Mouse (Mus musculus): ENCODE measurements around the gene Aplnr. TPM values are rescaled to one million over a fixed set of nuclear protein-coding genes. Genes with fewer than 3 reads are reported as not detected.

The Aplnr gene
- 0.56 and 0.68 TPM in 2 replicates for polyA plus RNA-seq (2012; rRNA removed)

GRCm38 (mm10) chr2:85136089-85136488 is at the start of gene Aplnr:
Gene Aplnr (plus strand): TSS chr2:85136225.
- TF ChIP-seq POLR2A (IDR thresholded peaks at IDR 0.05; ENCODE audit: extremely low read depth, insufficient read depth, low read length), result no peak
- TF ChIP-seq CTCF (IDR thresholded peaks at IDR 0.05; ENCODE audit: extremely low read depth, insufficient read depth, low read length), result no peak
- no peaks in the 10 kb centered on the region for H3K4me1 ChIP-seq (ENCODE audit: control insufficient read depth, insufficient read depth, low read length)
- no peak within 1 kb of the TSS for H3K27ac ChIP-seq (ENCODE audit: insufficient read depth, low read length)
- no peak within 1 kb of the TSS for H3K4me3 ChIP-seq (ENCODE audit: insufficient read depth, low read length)

GRCm38 (mm10) chr2:85088716-85089646 is 47.0 kb upstream of the Aplnr start:
- Histone ChIP-seq H3K4me1 (ENCODE audit: control insufficient read depth, insufficient read depth, low read length) (no peaks in the 10 kb centered on the region), H3K27ac (ENCODE audit: insufficient read depth, low read length) (no peak overlapping the region), H3K4me3 (ENCODE audit: insufficient read depth, low read length) (no peak overlapping the region)
- TF ChIP-seq CTCF (IDR thresholded peaks at IDR 0.05; ENCODE audit: extremely low read depth, insufficient read depth, low read length), result no peak
- TF ChIP-seq POLR2A (IDR thresholded peaks at IDR 0.05; ENCODE audit: extremely low read depth, insufficient read depth, low read length), result no peak

GRCm38 (mm10) chr2:85091325-85091724 is 44.7 kb upstream of the Aplnr start:
- no peaks in the 10 kb centered on the region for H3K4me1 ChIP-seq (ENCODE audit: control insufficient read depth, insufficient read depth, low read length)
- H3K4me3 ChIP-seq (ENCODE audit: insufficient read depth, low read length), result no peak overlapping the region
- no peak overlapping the region for H3K27ac ChIP-seq (ENCODE audit: insufficient read depth, low read length)
- TF ChIP-seq POLR2A (IDR thresholded peaks at IDR 0.05; ENCODE audit: extremely low read depth, insufficient read depth, low read length), result no peak
- TF ChIP-seq CTCF (IDR thresholded peaks at IDR 0.05; ENCODE audit: extremely low read depth, insufficient read depth, low read length), result no peak

- H3K27ac ChIP-seq (ENCODE audit: insufficient read depth, low read length), result no peak overlapping the region
- no peaks in the 10 kb centered on the region for H3K4me1 ChIP-seq (ENCODE audit: control insufficient read depth, insufficient read depth, low read length)
- no peak overlapping the region for H3K4me3 ChIP-seq (ENCODE audit: insufficient read depth, low read length)
- TF ChIP-seq POLR2A (IDR thresholded peaks at IDR 0.05; ENCODE audit: extremely low read depth, insufficient read depth, low read length), result no peak
- TF ChIP-seq CTCF (IDR thresholded peaks at IDR 0.05; ENCODE audit: extremely low read depth, insufficient read depth, low read length), result no peak
Observed at GRCm38 (mm10) chr2:85093376-85093775, 42.6 kb upstream of the Aplnr start.

GRCm38 (mm10) chr2:85095906-85096305 is 40.1 kb upstream of the Aplnr start:
- no peak overlapping the region for H3K4me3 ChIP-seq (ENCODE audit: insufficient read depth, low read length)
- no peak overlapping the region for H3K27ac ChIP-seq (ENCODE audit: insufficient read depth, low read length)
- no peaks in the 10 kb centered on the region for H3K4me1 ChIP-seq (ENCODE audit: control insufficient read depth, insufficient read depth, low read length)
- no peak for TF ChIP-seq CTCF (IDR thresholded peaks at IDR 0.05; ENCODE audit: extremely low read depth, insufficient read depth, low read length)
- TF ChIP-seq POLR2A (IDR thresholded peaks at IDR 0.05; ENCODE audit: extremely low read depth, insufficient read depth, low read length), result no peak

GRCm38 (mm10) chr2:85098014-85098413 is 38.0 kb upstream of the Aplnr start:
- TF ChIP-seq POLR2A (IDR thresholded peaks at IDR 0.05; ENCODE audit: extremely low read depth, insufficient read depth, low read length) (no peak), CTCF (IDR thresholded peaks at IDR 0.05; ENCODE audit: extremely low read depth, insufficient read depth, low read length) (no peak)
- no peaks in the 10 kb centered on the region for H3K4me1 ChIP-seq (ENCODE audit: control insufficient read depth, insufficient read depth, low read length)
- H3K4me3 ChIP-seq (ENCODE audit: insufficient read depth, low read length), result no peak overlapping the region
- no peak overlapping the region for H3K27ac ChIP-seq (ENCODE audit: insufficient read depth, low read length)

- TF ChIP-seq POLR2A (IDR thresholded peaks at IDR 0.05; ENCODE audit: extremely low read depth, insufficient read depth, low read length) (no peak), CTCF (IDR thresholded peaks at IDR 0.05; ENCODE audit: extremely low read depth, insufficient read depth, low read length) (no peak)
- H3K27ac ChIP-seq (ENCODE audit: insufficient read depth, low read length), result peak overlapping the region; percentile 51; the same call in 1 of the 2 replicates
Observed at GRCm38 (mm10) chr2:85098824-85099511, 37.1 kb upstream of the Aplnr start.

GRCm38 (mm10) chr2:85103201-85103600 is 32.8 kb upstream of the Aplnr start:
- Histone ChIP-seq H3K27ac (ENCODE audit: insufficient read depth, low read length) (no peak overlapping the region), H3K4me1 (ENCODE audit: control insufficient read depth, insufficient read depth, low read length) (0 out of 2 replicates have a peak, but pooled peaks cover 1% of the 10 kb centered on the region), H3K4me3 (ENCODE audit: insufficient read depth, low read length) (no peak overlapping the region)
- TF ChIP-seq CTCF (IDR thresholded peaks at IDR 0.05; ENCODE audit: extremely low read depth, insufficient read depth, low read length) (no peak), POLR2A (IDR thresholded peaks at IDR 0.05; ENCODE audit: extremely low read depth, insufficient read depth, low read length) (no peak)

More at GRCm38 (mm10) chr2:85098824-85099511, 37.1 kb upstream of the Aplnr start:
- no peaks in the 10 kb centered on the region for H3K4me1 ChIP-seq (ENCODE audit: control insufficient read depth, insufficient read depth, low read length)
- no peak overlapping the region for H3K4me3 ChIP-seq (ENCODE audit: insufficient read depth, low read length)

- no peak overlapping the region for H3K4me3 ChIP-seq (ENCODE audit: insufficient read depth, low read length)
- TF ChIP-seq CTCF (IDR thresholded peaks at IDR 0.05; ENCODE audit: extremely low read depth, insufficient read depth, low read length) (no peak), POLR2A (IDR thresholded peaks at IDR 0.05; ENCODE audit: extremely low read depth, insufficient read depth, low read length) (no peak)
- H3K27ac ChIP-seq (ENCODE audit: insufficient read depth, low read length), result no peak overlapping the region
Observed at GRCm38 (mm10) chr2:85105426-85106013, 30.5 kb upstream of the Aplnr start.

More at GRCm38 (mm10) chr2:85105426-85106013, 30.5 kb upstream of the Aplnr start:
- 0 out of 2 replicates have a peak, but pooled peaks cover 1% of the 10 kb centered on the region for H3K4me1 ChIP-seq (ENCODE audit: control insufficient read depth, insufficient read depth, low read length)
